8 mouse cellular contexts compared by ENCODE assay signal in genomic region chr17:78199626-78200560, GRCm38 (mm10). TPM values are rescaled to one million over a fixed set of nuclear protein-coding genes. Genes with fewer than 3 reads are reported as not detected.
DNase-seq lines count a peak whose midpoint lies in the region; ATAC-seq lines count a peak whose summit lies in the region.

Crim1 (plus strand) TSS chr17:78200248.

- no peaks in the 10 kb centered on the region for H3K36me3 ChIP-seq in intestine, embryonic 14.5 days (ENCODE audit: control insufficient read depth, insufficient read depth, low read length)
- H3K36me3 ChIP-seq in midbrain, embryonic 10.5 days: no peaks in the 10 kb centered on the region

- intact Hi-C loops in gastrocnemius, postnatal 36 days (cut with DNase I): loop anchor here (5.0 kb wide), 4 partner anchors 97 to 402 kb away; no protein-coding TSS in a partner anchor
- intact Hi-C loops in left cerebral cortex, postnatal 4 days (cut with DNase I): loop anchor here (10.0 kb wide), 1 partner anchor 405 kb away; no protein-coding TSS in a partner anchor

- peak within 1 kb of the TSS; percentile 71 for H3K4me3 ChIP-seq in intestine, embryonic 14.5 days (ENCODE audit: low read depth, low read length)
- H3K4me3 ChIP-seq in midbrain, embryonic 10.5 days: peak within 1 kb of the TSS; percentile 90

- peak within 1 kb of the TSS; percentile 93 for H3K4me2 ChIP-seq in intestine, embryonic 14.5 days (ENCODE audit: low read length)

- H3K27me3 ChIP-seq in intestine, embryonic 14.5 days (replicated peaks; ENCODE audit: control insufficient read depth, insufficient read depth, low read length): no peaks in the 10 kb centered on the region
- H3K27me3 ChIP-seq in midbrain, embryonic 10.5 days (ENCODE audit: low read depth, poor library complexity, severe bottlenecking): peaks cover 19% of the 10 kb centered on the region

- H3K27ac ChIP-seq in intestine, embryonic 14.5 days (ENCODE audit: low read depth): peak within 1 kb of the TSS; percentile 95
- peak within 1 kb of the TSS; percentile 95 for H3K27ac ChIP-seq in midbrain, embryonic 10.5 days (replicated peaks)

- DNase-seq in adrenal gland, adult (ENCODE audit: inconsistent age in 2 of 2, low spot score in 1 of 2): peak; percentile 89 to 95
- peak; percentile 78 for DNase-seq in embryo, embryonic 10 days (ENCODE audit: low spot score)
- DNase-seq in gastrocnemius, postnatal 36 days: peak; percentile 74 to 77
- peak; percentile 88 for DNase-seq in intestine, embryonic 14.5 days (ENCODE audit: low spot score)
- peak; percentile 78 for DNase-seq in left cerebral cortex, postnatal 4 days
- peak; percentile 88 for DNase-seq in midbrain, embryonic 10.5 days (ENCODE audit: low spot score)
- peak; percentile 74 for DNase-seq in right cerebral cortex, postnatal 4 days
- DNase-seq in yolk sac, embryonic 10.5 days (ENCODE audit: low spot score): peak; percentile 90

- ATAC-seq in intestine, embryonic 14.5 days (replicated peaks; ENCODE audit: low FRiP score, low TSS enrichment, low read depth): peak; percentile 81

- H3K9ac ChIP-seq in intestine, embryonic 14.5 days (ENCODE audit: low read length): peak within 1 kb of the TSS; percentile 78

- peaks cover 23% of the 10 kb centered on the region for H3K4me1 ChIP-seq in intestine, embryonic 14.5 days (replicated peaks; ENCODE audit: control insufficient read depth, insufficient read depth, low read length)
- H3K4me1 ChIP-seq in midbrain, embryonic 10.5 days: peaks cover 55% of the 10 kb centered on the region

- WGBS in intestine, embryonic 14.5 days: under 1% methylated on average over 62 of the region's 90 CpGs
- under 1% methylated on average over 71 of the region's 90 CpGs for WGBS in midbrain, embryonic 10.5 days

- H3K9me3 ChIP-seq in intestine, embryonic 14.5 days (ENCODE audit: control insufficient read depth, low read length): no peaks in the 10 kb centered on the region
- no peaks in the 10 kb centered on the region for H3K9me3 ChIP-seq in midbrain, embryonic 10.5 days (replicated peaks)

RNA-seq across cellular contexts. Expression of gene Crim1, which starts in this region (rescaled TPM):
- total RNA-seq in gastrocnemius, postnatal 36 days (2021): 10 to 100 TPM; 25.0 to 25.6 TPM
- polyA plus RNA-seq in intestine, embryonic 14.5 days (2014; fragmentation: Nextera tagmentation; extraction: Ambion mirVana): 6.1 and 6.9 TPM in 2 replicates
- 10 to 100 TPM; 60.1 to 71.5 TPM for total RNA-seq in left cerebral cortex, postnatal 4 days (2021)
- polyA plus RNA-seq in midbrain, embryonic 10.5 days (2016; fragmentation: Nextera tagmentation; extraction: Ambion mirVana): 2.8 and 4.9 TPM in 2 replicates

Comparison
In these comparisons a context has a peak if more than half of its experiments do, and no peak if none do; other contexts are left out.
1. Peak in every context shown above with its lines: DNase-seq, ATAC-seq, H3K4me3 ChIP-seq and H3K27ac ChIP-seq.